Mouse (Mus musculus): Measurements from ENCODE around the gene Them4.
"Not testable (repeated sequence)": the region's sequence is repeated elsewhere in the genome, so short reads cannot be mapped to it uniquely, and the experiment has no call there.

The Them4 gene

DNA sequence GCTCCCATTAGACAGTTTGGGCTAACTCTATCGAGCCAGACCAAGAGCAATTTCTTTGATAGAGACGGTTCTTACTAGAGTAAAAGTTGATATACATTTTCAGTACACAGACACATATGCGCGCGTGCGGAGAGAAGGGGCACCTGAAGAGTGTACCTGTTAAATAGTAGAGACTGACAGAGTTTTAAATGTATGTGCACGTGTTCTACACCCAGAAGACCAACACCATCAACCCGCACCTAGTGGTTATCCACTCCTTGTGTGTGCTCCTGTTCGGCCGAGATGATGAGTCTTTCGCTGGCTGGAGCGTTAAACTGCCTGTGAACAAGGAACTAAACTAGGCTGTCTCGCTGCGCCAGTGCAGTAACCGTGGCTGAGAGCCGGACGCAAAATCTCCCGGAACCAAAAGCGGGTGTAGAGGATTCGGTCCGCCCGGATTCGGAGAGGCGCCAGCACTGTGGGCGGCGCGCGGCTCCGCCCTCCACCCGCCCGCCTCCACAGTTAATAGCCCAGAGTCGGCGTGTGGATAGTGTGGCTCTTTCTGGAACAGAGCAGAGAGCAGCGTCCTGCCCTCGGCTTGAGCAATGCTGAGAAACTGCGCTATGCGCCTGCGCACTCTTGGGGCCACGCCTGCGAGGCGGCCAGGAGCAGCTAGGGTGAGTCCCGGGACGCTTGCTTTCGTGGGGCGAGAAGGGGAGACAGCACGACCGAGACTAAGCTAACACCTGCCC lies at the start of gene Them4:
TSS of gene Them4 (plus strand) at position 457 of the 731 bp plus-strand sequence.
- DNase-seq: peak; percentile 79 to 80

DNA sequence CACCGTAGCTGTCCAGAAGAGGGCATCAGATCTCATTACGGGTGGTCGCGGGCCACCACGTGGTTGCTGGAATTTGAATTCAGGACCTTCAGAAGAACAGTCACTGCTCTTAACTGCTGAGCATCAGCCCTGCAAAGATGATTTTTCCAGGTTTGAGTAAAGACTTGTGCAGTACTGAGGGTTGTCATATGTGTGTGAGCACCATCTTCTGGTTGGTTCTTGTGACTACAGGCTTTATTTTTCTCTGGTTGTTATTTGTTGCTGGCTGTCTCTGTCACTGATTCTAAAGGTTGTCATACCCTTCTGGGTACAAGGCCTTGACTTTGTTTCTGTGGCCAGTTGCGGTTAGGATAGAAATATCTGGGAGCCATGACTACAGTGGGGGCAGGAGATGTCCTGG lies 49.3 kb upstream of the Them4 start:
- no peak for DNase-seq

DNA sequence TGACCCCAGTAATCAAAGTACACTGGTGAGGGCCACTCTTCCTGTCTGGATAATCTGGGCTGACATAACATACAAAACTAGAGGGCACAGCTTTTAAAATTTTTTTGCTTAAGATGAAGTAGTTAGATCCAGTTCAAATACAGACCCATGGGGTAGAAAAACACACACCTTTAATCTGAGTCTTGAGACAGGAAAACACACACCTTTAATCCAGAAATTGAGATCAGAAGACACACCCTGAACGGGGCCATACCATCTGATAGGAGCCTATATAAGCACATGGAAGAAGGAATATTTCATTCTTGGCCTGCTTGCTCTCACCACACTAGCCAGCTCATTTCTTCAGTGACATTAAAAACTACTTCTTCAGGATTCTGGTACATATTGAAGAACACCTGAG lies 46.2 kb upstream of the Them4 start, which contains the start of gene Gm4778:
TSS of gene Gm4778 (plus strand) at position 301 of the 400 bp plus-strand sequence.
- DNase-seq: not testable (repeated sequence)

DNA sequence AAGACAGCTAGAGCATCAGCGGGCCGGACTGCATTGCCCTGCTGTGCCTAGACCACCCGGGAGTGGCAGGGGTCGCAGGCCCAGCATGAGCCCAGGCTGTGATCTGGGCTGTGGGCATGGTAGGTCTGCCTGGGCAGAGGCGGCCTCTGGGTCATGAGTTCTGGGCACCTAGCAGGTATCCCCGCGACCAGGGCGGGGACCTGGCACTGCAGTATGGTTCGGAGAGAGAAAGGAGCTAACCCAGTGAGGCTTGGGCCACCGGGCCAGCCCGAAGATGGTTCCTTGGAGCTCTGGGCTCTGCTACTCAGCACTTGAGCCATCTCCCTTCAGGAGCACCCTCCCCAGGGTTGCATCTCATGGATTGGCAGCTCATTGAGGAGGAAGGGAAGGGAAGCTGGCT lies 33.9 kb upstream of the Them4 start:
- DNase-seq: no peak

DNA sequence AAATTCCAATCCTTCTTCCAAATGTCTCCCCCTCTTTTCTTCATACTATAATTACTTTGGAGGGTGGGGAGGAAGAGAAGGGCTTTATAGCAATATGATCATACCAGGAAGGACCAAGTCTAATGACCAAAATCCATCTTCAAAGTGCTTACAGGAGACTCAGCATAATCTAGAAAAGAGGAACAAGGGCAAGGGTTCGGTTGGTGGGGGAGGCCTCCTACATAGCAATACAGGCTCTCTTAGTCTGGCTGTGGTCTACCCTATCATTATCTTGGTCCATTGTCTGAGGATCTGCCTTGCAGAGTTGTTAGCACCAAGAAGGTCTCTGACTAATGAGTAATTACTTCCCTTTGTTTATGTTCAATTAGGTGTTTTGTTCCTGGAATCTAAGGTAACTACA lies 4.4 kb upstream of the Them4 start:
- DNase-seq: no peak

DNA sequence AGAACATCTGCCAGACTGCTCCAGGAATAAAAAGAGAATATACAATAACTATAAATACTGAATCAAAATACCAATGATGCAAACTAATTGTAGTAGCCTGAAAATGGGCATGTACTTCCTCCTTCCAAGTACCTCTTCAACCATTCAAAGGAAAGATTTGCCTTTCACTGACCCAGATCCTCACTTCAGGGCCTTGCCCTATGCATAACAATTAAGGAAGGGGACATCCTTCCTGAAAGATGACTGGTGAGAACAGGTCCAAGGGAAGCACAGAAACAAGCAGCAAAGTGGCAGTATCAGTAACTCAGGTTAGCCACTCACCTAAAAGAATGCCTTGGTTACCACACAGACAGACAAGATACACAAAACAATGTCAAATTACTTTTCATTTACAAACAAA lies 2.9 kb upstream of the Them4 start:
- DNase-seq: no peak

DNA sequence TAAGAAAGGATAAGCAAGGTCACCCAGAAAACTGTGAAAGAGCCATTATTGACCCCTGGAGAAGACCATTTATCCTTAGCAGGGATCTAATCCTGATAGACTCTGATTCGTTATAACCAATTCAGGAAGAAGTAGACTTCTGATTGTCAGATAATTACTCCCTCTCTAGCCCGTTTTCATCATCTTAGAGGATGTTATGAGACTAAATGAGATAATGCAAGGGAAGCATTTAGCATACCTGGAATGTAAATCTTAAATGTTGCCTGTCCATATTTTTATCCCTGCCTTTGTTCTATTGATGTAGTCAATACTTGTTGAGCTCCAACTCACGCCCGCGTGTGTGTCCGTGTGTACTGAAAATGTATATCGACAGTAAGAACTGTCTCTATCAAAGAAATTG lies 602 bp downstream of the Them4 start:
- DNase-seq: no peak

DNA sequence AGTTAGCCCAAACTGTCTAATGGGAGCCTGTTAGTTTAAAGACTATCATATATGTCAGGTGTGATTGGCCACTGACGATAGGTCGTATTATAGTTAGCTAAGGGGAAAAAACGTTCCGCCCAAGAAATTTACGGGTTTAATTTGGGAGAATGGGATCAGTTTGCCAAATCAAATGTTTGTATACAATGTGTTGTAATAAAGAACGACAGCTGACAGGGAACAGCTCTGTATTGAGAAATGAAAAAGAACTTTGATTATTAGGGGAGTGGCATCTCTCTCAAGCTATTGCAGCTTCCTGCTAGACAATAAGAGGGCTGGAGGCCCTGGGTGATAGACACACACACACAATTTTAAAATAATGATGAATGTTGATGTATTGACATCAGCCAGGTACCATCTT lies 1.0 kb downstream of the Them4 start:
- DNase-seq: no peak

DNA sequence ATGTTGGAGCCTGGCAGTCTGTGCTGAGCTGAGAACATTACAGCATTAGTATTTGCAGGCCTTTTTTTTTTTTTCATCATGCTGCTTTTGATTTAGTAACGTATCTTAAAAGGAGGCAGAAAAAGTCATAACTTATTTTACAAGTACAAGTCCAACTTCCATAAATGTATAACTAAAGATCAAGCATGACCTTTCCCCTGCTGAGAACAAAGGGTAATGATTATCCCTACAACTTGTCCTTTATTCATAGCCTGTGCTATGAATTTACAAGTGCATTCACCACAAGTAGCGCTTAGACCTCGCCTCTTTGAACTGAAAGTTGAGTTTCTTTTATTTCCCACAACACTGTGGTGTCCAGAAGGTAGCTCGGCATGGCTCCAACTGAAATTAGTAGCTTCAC lies 1.5 kb downstream of the Them4 start:
- DNase-seq: no peak

DNA sequence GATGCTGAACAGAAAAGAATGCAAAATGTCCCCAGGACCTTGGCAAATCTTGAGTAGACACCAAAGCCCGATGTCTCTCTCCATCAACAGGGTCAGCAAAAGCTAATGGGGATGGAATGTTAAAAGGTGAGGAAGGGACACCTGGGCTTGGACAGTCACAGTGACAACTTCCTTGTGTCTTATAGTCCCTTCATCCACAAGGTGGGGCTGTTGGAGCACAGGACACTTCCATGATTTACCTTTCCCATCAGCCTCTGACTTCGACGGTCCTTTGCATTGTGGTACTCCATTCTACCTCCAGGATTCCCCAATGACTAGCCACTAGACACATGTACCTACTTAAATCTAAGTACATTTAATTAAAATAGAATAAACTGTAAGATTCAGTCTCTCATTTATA lies 18.8 kb downstream of the Them4 start:
- no peak for DNase-seq

DNA sequence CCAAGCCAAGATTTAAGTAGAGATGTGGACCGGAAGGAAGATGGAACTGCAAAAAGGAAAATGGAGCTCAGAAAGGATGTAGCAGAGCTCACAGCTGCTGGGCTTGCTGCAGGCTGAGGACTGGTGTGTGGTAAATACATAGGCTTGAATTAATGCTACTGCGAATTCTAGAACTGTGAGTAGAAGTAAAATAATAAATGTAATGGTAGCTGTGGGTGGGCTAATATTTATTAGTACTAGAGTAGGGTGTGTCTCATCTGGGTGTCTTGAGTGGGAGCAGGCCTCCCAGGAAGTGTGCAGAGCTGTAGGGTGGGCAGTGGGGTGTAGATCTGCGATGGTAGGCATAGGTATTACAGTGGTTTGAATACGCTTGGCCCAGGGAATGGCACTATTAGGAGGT lies 24.6 kb downstream of the Them4 start:
- DNase-seq: no peak

DNA sequence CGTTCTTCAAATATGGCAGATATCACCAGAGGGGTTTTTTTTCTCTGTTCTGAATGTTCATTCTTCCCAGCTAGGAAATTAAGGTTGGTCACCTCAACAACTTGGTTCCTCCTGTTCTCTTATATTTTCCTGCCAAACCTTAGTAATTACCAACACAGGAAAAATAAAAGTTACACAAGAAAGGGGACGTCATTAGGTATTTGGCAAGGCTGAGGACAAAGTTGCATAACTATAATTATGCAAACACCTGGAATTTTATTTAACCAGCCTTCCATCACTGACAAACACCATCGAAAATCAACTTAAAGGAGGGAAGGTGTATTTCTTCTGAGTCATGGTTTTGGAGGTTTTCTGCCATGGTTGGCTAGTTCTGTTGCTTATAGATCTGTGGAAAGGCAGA lies 28.6 kb downstream of the Them4 start:
- no peak for DNase-seq

DNA sequence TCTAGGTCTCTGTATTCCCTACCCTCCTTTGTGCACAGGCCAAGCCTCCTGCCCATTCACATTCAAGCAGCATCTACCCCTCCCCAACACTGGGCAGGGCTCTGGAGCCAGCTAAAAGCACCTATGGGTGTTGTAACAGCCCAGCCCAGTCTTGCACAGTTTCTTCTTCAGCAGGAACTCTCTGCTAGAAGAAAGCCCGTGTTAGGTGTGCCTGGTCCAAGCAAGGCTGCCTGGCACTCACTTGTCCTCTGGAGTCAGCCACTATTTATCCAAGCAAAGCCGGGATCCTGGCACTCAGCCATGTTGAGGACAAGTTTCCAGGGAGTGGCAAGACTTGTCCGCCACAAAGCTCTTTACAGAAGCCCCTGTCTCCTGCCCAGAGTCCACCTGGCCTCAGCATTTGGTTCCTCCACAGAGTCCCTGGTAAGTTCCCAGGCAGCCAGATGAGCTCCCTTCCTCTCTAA lies 32.1 kb downstream of the Them4 start, which contains the start of gene Them5:
TSS of gene Them5 (plus strand) at position 141 of the 464 bp plus-strand sequence.
- DNase-seq: no peak

DNA sequence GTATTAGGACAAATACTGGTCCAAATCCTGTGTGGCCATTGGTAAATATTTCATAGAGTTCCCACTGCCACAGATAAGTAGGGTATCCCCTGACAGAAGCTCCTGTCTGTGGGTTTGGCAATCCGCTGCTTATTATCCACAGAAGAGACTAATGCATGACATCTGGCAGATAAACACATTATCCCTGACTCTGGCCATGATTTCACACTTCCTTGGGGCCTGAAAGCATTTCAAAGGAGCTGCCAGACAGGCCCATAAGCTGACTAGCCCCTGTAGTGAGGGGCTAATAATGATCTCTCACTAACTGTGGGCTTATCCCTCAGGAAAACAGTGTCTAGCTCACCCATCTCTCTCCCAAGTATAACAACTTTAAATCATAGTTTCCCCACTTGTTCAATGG lies 32.7 kb downstream of the Them4 start:
- DNase-seq: no peak

DNA sequence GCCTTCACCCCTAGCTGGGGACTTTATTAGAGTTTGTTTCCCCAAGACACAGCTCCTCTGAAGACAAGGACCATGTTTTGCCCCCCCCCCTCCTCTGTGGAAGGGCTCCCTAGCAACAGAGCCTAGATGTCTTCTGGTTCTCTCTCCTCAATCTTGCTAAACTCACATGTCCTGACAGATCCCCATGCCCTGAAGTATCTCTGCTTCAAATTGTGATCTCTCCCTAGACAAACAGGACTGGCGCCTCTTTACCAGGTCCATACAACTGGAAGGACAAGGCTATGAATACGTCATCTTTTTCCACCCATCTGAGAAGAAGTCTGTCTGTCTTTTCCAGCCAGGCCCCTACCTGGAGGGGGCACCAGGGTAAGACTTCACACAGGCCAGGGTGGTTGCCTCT lies 34.3 kb downstream of the Them4 start:
- no peak for DNase-seq

DNA sequence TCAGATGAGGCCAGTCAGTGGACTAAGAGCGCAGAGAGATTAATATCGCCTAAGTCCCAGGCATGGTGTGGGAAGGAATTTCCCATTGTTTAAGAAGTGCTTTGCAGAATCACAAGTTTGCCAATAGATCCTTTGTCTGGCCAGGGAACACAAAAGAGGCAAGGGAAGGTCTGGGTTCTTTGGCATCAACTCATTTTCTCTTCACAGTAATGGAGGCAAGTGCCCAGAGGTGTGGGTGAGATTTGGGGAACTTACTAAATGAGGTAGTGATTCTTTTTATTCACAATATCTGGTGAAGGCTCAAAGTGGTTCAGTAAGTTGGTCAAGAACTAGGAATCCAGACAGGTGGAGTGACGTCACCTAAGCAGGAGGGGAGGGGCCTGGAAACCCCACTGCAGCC lies 35.0 kb downstream of the Them4 start:
- DNase-seq: no peak

DNA sequence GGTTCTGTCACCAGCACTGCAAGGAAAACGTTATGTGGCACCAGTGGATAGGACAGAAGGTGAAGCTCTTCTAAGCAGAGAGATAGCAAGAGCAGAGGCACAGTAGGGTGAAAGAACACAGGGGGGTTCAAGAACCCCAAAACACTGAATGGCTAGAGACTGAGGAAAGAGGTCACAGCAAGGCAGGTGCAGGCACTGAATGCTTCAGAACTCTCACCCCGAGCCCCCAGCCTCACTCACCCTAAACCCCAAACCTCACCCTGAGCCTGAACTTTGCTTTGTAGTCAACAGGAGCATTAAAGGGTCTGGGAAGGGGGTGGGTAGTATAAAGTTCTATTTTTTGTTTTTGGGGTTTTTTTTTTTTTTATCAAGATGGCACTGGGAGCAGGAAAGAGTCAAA lies 38.3 kb downstream of the Them4 start:
- DNase-seq: no peak

DNA sequence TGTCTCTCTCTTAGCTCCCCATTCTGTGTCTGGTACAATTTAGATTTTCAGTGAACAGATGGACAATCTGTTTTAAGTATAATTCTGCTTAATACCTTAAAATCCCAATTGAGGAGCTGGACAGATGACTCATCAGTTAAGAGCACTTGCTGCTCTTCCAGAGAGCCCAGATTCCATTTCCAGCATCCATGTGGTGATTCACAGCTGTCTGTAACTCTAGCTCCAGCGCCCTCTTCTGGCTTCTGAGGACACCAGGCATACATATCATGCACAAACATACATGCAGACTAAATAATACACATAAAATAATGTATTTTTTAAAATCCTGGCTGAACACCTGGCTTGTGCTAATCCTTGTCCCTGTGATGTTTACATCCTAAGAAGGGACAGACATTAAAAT lies 50.9 kb downstream of the Them4 start:
- no peak for DNase-seq

DNA sequence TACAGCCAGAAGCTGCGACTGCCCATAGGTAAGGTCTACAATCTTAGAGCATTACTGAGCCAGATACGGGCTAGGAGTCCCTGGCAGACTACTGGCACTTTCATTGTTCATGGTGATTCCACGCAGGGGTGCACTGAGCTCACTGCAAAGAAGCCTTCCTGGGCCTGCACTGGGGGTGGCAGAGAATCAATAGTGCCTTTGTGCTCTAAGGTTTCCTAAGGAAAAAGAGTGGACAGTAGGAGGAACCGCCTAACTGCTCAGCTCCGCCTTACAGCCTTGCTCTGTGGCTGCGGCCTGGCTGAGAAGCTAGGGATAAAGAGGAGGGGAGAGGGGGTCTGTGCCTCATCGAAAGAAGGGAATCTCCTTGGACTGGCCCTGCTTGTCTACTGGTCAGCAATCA lies 52.2 kb downstream of the Them4 start, which contains the start of gene C2cd4d:
TSS of gene C2cd4d (plus strand) at position 301 of the 400 bp plus-strand sequence.
- no peak for DNase-seq

DNA sequence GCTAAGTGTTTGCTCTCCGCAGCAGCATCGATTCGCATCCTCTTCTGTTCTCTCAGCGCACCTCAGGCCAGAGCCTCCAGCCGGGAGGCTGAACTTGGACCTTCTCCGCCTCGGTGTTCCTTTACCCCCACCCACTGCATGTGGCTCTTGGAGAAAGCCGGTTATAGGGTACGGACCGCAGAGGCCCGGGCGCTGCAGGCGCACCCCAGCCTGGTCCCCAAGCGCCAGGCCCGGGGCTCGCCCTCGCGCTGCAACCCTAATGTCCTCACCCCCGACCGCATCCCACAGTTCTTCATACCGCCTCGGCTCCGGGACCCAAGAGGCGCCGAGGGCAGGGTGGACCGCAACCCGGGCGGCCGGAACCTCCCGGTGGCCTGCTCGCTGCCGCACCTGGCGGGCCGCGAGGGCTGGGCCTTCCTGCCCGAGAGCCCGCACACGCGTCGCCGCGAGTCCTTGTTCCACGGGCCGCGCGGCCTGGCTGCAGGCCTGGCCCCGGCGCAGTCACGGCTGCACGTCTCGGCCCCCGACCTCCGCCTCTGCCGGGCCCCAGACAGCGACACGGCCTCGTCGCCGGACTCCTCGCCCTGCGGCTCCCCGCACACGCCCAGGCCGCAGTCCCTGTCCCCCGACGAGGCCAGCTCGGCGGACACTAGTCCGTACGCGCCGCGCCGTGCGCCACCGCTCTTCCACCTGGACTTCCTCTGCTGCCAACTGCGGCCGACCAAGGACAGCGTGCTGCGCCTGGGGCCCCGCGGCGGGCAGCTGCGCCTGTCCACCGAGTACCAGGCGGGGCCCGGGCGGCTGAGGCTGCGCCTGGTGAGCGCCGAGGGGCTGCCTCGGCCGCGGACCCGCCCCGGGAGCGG lies 53.6 kb downstream of the Them4 start:
- no peak for DNase-seq

DNA sequence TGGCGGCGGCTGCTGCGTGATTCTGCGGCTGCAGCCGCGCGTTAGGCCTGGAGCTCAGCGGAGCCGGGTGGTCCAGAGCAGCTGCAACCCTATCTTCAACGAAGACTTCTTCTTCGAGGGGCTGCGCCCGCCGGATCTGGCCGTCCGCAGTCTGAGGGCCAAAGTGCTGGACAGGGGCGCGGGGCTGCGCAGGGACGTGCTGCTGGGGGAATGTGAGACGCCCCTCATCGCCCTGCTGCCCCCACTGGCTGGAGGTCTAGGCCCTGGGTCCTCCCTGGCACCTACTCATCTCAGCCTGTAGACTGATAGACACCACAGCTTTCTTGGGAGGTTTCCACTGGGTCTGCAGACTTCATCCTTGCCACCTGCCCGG lies 54.3 kb downstream of the Them4 start:
- DNase-seq: no peak

DNA sequence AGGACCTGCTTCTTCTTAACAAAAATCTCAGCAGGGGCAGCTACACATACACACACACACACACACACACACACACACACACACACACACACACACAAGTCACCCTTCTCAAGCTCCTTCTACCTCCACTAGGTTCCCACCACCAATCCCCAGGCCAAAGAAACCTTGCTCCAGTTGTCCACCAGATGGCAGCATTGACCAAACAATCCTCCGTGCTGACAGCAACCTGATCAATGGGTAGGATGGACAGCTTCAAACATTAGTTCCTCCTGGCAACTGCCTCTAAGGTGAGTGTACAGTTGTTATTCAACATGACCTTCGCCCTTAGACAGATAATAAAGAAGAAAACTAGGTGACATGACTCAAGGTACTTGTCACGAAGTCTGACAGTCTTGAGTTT lies 56.9 kb downstream of the Them4 start:
- peak; percentile 25 to 63 for DNase-seq

DNA sequence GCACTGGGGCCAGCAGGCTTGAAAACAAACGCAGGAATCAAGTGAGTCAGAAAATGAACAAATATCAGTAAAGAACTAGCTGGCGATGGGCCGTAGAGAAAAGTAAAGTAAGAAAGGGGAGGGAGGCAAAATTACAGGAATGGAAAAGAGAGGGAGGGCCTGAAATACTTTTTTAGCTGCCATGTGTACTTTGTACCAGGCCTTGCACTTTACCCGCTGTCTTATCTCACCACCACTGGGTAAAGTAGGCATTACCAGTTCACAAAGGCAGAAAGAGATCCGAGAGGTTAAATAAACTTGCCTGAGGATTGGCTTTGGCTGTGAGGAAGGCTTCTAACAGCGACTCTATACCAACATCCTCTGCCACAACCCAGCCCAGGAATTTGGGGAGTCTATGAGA lies 57.6 kb downstream of the Them4 start:
- no peak for DNase-seq

DNA sequence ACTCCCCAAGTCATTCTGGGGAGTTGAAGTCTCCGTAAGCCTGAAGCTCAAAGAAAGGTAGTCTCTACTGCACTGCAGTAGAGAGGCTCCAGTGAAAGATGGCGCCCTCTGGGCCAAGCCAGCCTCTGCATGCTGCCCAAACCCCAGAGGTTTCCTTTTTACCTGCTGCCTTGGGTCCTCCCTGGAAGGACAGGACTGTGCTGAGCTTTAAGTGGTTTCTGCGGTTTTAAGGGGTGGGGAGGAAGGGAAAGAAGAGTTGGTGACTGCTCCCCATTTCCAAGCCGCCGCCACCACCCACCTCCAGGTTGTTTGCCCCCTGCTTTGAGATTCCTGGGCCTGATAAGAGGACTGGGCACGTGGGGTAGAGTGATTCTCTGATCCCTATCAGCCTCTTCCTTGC lies 58.7 kb downstream of the Them4 start:
- DNase-seq: no peak

Measured in spleen, adult 18-20 months (tissue).